Mouse (Mus musculus) kidney, adult 2 months (tissue): ENCODE measurements around the gene Oard1. TPM values are rescaled to one million over a fixed set of nuclear protein-coding genes. Genes with fewer than 3 reads are reported as not detected.

Experiments
- DNase-seq: peaks from one replicate; pipeline ENCODE4 v3.0.0; 2021
- H3K27ac ChIP-seq: fragments of 200-500 bp; 2 replicates; pipeline ENCODE4 v1.5.1; 2012; ENCODE audit warnings: low read depth, low read length, control low read depth, inconsistent platforms; ENCODE audit not compliant: insufficient read depth
- H3K27me3 ChIP-seq: fragments of 200-500 bp; replicated peaks from 2 replicates; pipeline ENCODE4 v1.6.1; 2012; ENCODE audit warnings: mild to moderate bottlenecking, moderate library complexity, low read length, inconsistent platforms; ENCODE audit not compliant: control insufficient read depth, insufficient read depth
- H3K36me3 ChIP-seq: fragments of 200-500 bp; 2 replicates; pipeline ENCODE4 v1.6.1; 2012; ENCODE audit warnings: mild to moderate bottlenecking, moderate library complexity, low read length, inconsistent platforms; ENCODE audit not compliant: control insufficient read depth, insufficient read depth
- H3K4me1 ChIP-seq: fragments of 200-500 bp; 2 replicates; pipeline ENCODE4 v1.6.1; 2011; ENCODE audit warnings: low read length; ENCODE audit not compliant: control insufficient read depth, insufficient read depth
- H3K4me3 ChIP-seq: fragments of 200-500 bp; 2 replicates; pipeline ENCODE4 v1.5.1; 2011; ENCODE audit warnings: mild to moderate bottlenecking, low read depth, low read length, control low read depth; ENCODE audit not compliant: insufficient read depth
- CTCF ChIP-seq: fragments of 200-500 bp; conservative IDR thresholded peaks from 2 replicates; pipeline ENCODE4 v1.5.1; 2011; ENCODE audit warnings: low read depth, mild to moderate bottlenecking, control low read depth, low read length, moderate library complexity, mixed read lengths; ENCODE audit not compliant: insufficient read depth, insufficient read length
- POLR2A ChIP-seq: fragments of 200-500 bp; IDR thresholded peaks from one replicate; pipeline ENCODE4 v1.6.1; 2011; ENCODE audit warnings: low read depth, low read length, control low read depth
- WGBS: fragments of 180-500 bp; shearing (Covaris S2); methylation state at CpG from one replicate; pipeline ENCODE4 v1.1.7; 2018; 5-methylcytosine and 5-hydroxymethylcytosine counted together
- polyA plus RNA-seq: library from polyadenylated mRNA; depleted of rRNA; stranded (reverse); fragments of >200 nt; gene quantifications from 2 replicates; pipeline ENCODE4 v1.2.3, GENCODE M21; 2012

Oard1 gene
- polyA plus RNA-seq, 1 experiment, result 25.8 TPM

- TF ChIP-seq CTCF (no peak), POLR2A (no peak)
- no peaks in the 10 kb centered on the region for H3K4me1 ChIP-seq
- no peak for DNase-seq
- WGBS, result 90% methylated on average over 5 of the region's 5 CpGs
- no peak overlapping the region for H3K4me3 ChIP-seq
- no peaks in the 10 kb centered on the region for H3K27me3 ChIP-seq
- no peak overlapping the region for H3K27ac ChIP-seq
- H3K36me3 ChIP-seq, result peaks cover 11% of the 10 kb centered on the region
Measured at GRCm38 (mm10) chr17:48389442-48389841, 20.4 kb upstream of the Oard1 start.

- Histone ChIP-seq H3K27me3 (no peaks in the 10 kb centered on the region), H3K36me3 (peaks cover 11% of the 10 kb centered on the region), H3K27ac (no peak overlapping the region), H3K4me1 (no peaks in the 10 kb centered on the region), H3K4me3 (no peak overlapping the region)
- peak; percentile 59 for DNase-seq
- WGBS, result 68% methylated on average over 5 of the region's 5 CpGs
- TF ChIP-seq POLR2A, result no peak
Measured at GRCm38 (mm10) chr17:48391446-48391845, 18.4 kb upstream of the Oard1 start.

GRCm38 (mm10) chr17:48392616-48393015 is 17.2 kb upstream of the Oard1 start:
- Histone ChIP-seq H3K27ac (no peak overlapping the region), H3K4me3 (no peak overlapping the region), H3K4me1 (no peaks in the 10 kb centered on the region), H3K36me3 (peaks cover 11% of the 10 kb centered on the region), H3K27me3 (no peaks in the 10 kb centered on the region)
- 96% methylated on average over 3 of the region's 3 CpGs for WGBS
- no peak for DNase-seq
- TF ChIP-seq CTCF (no peak), POLR2A (no peak)

- Histone ChIP-seq H3K27ac (no peak overlapping the region), H3K36me3 (peaks cover 2% of the 10 kb centered on the region; the same call in 1 of the 2 replicates), H3K27me3 (no peaks in the 10 kb centered on the region), H3K4me1 (0 out of 2 replicates have a peak, but pooled peaks cover 4% of the 10 kb centered on the region), H3K4me3 (no peak overlapping the region)
- no peak for DNase-seq
- WGBS, result 87% methylated on average over 4 of the region's 4 CpGs
- TF ChIP-seq CTCF, result no peak
- TF ChIP-seq POLR2A, result no peak
Measured at GRCm38 (mm10) chr17:48401710-48402109, 8.1 kb upstream of the Oard1 start.

- Histone ChIP-seq H3K4me1 (0 out of 2 replicates have a peak, but pooled peaks cover 4% of the 10 kb centered on the region), H3K36me3 (peaks cover 2% of the 10 kb centered on the region; the same call in 1 of the 2 replicates), H3K27ac (no peak overlapping the region), H3K27me3 (no peaks in the 10 kb centered on the region), H3K4me3 (no peak overlapping the region)
- TF ChIP-seq POLR2A (no peak), CTCF (no peak)
- 70% methylated on average over 3 of the region's 3 CpGs for WGBS
- DNase-seq, result peak; percentile 62
Measured at GRCm38 (mm10) chr17:48402751-48403150, 7.1 kb upstream of the Oard1 start.

GRCm38 (mm10) chr17:48403848-48404247 is 6.0 kb upstream of the Oard1 start:
- peaks cover 2% of the 10 kb centered on the region; the same call in 1 of the 2 replicates for H3K36me3 ChIP-seq
- H3K27ac ChIP-seq, result no peak overlapping the region
- TF ChIP-seq CTCF (no peak), POLR2A (no peak)
- H3K27me3 ChIP-seq, result no peaks in the 10 kb centered on the region
- WGBS, result 78% methylated on average over 2 of the region's 2 CpGs
- H3K4me1 ChIP-seq, result 0 out of 2 replicates have a peak, but pooled peaks cover 4% of the 10 kb centered on the region
- DNase-seq, result no peak
- H3K4me3 ChIP-seq, result no peak overlapping the region

GRCm38 (mm10) chr17:48404706-48405105 is 5.1 kb upstream of the Oard1 start:
- Histone ChIP-seq H3K36me3 (peaks cover 1% of the 10 kb centered on the region; the same call in 1 of the 2 replicates), H3K4me3 (no peak overlapping the region), H3K27ac (no peak overlapping the region), H3K4me1 (0 out of 2 replicates have a peak, but pooled peaks cover 4% of the 10 kb centered on the region), H3K27me3 (no peaks in the 10 kb centered on the region)
- 84% methylated on average over 1 of the region's 1 CpGs for WGBS
- no peak for DNase-seq
- TF ChIP-seq CTCF, result no peak
- no peak for TF ChIP-seq POLR2A

- no peaks in the 10 kb centered on the region for H3K27me3 ChIP-seq
- no peaks in the 10 kb centered on the region for H3K36me3 ChIP-seq
- H3K27ac ChIP-seq, result no peak overlapping the region
- TF ChIP-seq POLR2A, result no peak
- TF ChIP-seq CTCF, result no peak
- no peak overlapping the region for H3K4me3 ChIP-seq
- no peak for DNase-seq
- peaks cover 7% of the 10 kb centered on the region; the same call in 1 of the 2 replicates for H3K4me1 ChIP-seq
- WGBS, result 83% methylated on average over 4 of the region's 4 CpGs
Measured at GRCm38 (mm10) chr17:48407154-48407553, 2.7 kb upstream of the Oard1 start.
